Mouse (Mus musculus) small intestine, adult 2 months (tissue): Measurements from ENCODE around the gene Atp9a. TPM values are rescaled to one million over a fixed set of nuclear protein-coding genes. Genes with fewer than 3 reads are reported as not detected.
A peak's percentile ranks its signal among the peaks of the same experiment; 100 is the strongest.

Experiments
- H3K27ac ChIP-seq: fragments of 200-500 bp; 2 replicates; pipeline ENCODE4 v1.5.1; 2012; ENCODE audit warnings: low read depth, low read length, control low read depth, inconsistent platforms; ENCODE audit not compliant: insufficient read depth
- H3K27me3 ChIP-seq: fragments of 200-500 bp; 2 replicates; pipeline ENCODE4 v1.6.1; 2012; ENCODE audit warnings: mild to moderate bottlenecking, moderate library complexity, low read length, inconsistent platforms; ENCODE audit not compliant: control insufficient read depth, insufficient read depth
- H3K36me3 ChIP-seq: fragments of 200-500 bp; 2 replicates; pipeline ENCODE4 v1.6.1; 2012; ENCODE audit warnings: mild to moderate bottlenecking, low read length, control low read depth, inconsistent platforms; ENCODE audit not compliant: control insufficient read depth, insufficient read depth
- H3K4me1 ChIP-seq: fragments of 200-500 bp; 2 replicates; pipeline ENCODE4 v1.6.1; 2012; ENCODE audit warnings: low read length, inconsistent platforms, mixed read lengths; ENCODE audit not compliant: control insufficient read depth, insufficient read depth, insufficient read length
- H3K4me3 ChIP-seq: fragments of 200-500 bp; 2 replicates; pipeline ENCODE4 v1.5.1; 2012; ENCODE audit warnings: low read depth, mild to moderate bottlenecking, control low read depth, inconsistent platforms, low read length, moderate library complexity
- CTCF ChIP-seq: fragments of 200-500 bp; IDR thresholded peaks from 2 replicates; pipeline ENCODE4 v1.5.1; 2012; ENCODE audit warnings: low read depth, mild to moderate bottlenecking, control low read depth, inconsistent platforms, low read length, moderate library complexity, mixed read lengths; ENCODE audit not compliant: insufficient replicate concordance, insufficient read length; ENCODE audit errors: extremely low read depth
- POLR2A ChIP-seq: fragments of 200-500 bp; IDR thresholded peaks from 2 replicates; pipeline ENCODE4 v1.6.1; 2012; ENCODE audit warnings: low read depth, mild to moderate bottlenecking, control low read depth, inconsistent platforms, low read length, moderate library complexity
- WGBS: fragments of 180-500 bp; shearing (Covaris S2); methylation state at CpG from one replicate; pipeline ENCODE4 v1.1.7; 2018; 5-methylcytosine and 5-hydroxymethylcytosine counted together
- polyA plus RNA-seq: library from polyadenylated mRNA; depleted of rRNA; stranded (reverse); fragments of >200 nt; gene quantifications from 2 replicates; pipeline ENCODE4 v1.2.3, GENCODE M21; 2012; rRNA removed

Gene Atp9a
- polyA plus RNA-seq, 1 experiment = 196 TPM

GRCm38 (mm10) chr2:168589368-168590167 is 152.6 kb downstream of the Atp9a start:
- peak overlapping the region; percentile 75 for H3K4me3 ChIP-seq
- no peaks in the 10 kb centered on the region for H3K36me3 ChIP-seq
- no peak for TF ChIP-seq POLR2A
- TF ChIP-seq CTCF = no peak
- H3K27me3 ChIP-seq = no peaks in the 10 kb centered on the region
- 13% methylated on average over 21 of the region's 21 CpGs for WGBS
- H3K4me1 ChIP-seq = peaks cover 5% of the 10 kb centered on the region
- H3K27ac ChIP-seq = 0 out of 2 replicates have a peak overlapping the region, but pooled peaks have one; percentile 6

- H3K27me3 ChIP-seq = no peaks in the 10 kb centered on the region
- WGBS = 55% methylated on average over 11 of the region's 11 CpGs
- H3K36me3 ChIP-seq = no peaks in the 10 kb centered on the region
- H3K27ac ChIP-seq = no peak overlapping the region
- H3K4me1 ChIP-seq = peaks cover 7% of the 10 kb centered on the region
- peak overlapping the region; percentile 75 for H3K4me3 ChIP-seq
- TF ChIP-seq POLR2A (no peak), CTCF (no peak)
These were observed 153.4 kb downstream of the Atp9a start for GRCm38 (mm10) chr2:168588591-168589367.

- TF ChIP-seq POLR2A (no peak), CTCF (no peak)
- WGBS = 90% methylated on average over 8 of the region's 8 CpGs
- Histone ChIP-seq H3K36me3 (no peaks in the 10 kb centered on the region), H3K4me1 (peaks cover 10% of the 10 kb centered on the region), H3K4me3 (no peak overlapping the region), H3K27me3 (no peaks in the 10 kb centered on the region), H3K27ac (no peak overlapping the region)
These were observed 155.1 kb downstream of the Atp9a start for GRCm38 (mm10) chr2:168587159-168587558.

GRCm38 (mm10) chr2:168586512-168586911 is 155.7 kb downstream of the Atp9a start:
- Histone ChIP-seq H3K27ac (no peak overlapping the region), H3K4me3 (no peak overlapping the region), H3K4me1 (peaks cover 10% of the 10 kb centered on the region), H3K27me3 (no peaks in the 10 kb centered on the region), H3K36me3 (no peaks in the 10 kb centered on the region)
- 85% methylated on average over 12 of the region's 12 CpGs for whole genome bisulfite sequencing
- TF ChIP-seq CTCF = no peak
- TF ChIP-seq POLR2A = no peak

- WGBS = 60% methylated on average over 6 of the region's 6 CpGs
- no peak overlapping the region for H3K27ac ChIP-seq
- no peak overlapping the region for H3K4me3 ChIP-seq
- no peaks in the 10 kb centered on the region for H3K27me3 ChIP-seq
- H3K36me3 ChIP-seq = no peaks in the 10 kb centered on the region
- TF ChIP-seq POLR2A = no peak
- no peak for TF ChIP-seq CTCF
- peaks cover 5% of the 10 kb centered on the region for H3K4me1 ChIP-seq
These were observed 157.4 kb downstream of the Atp9a start for GRCm38 (mm10) chr2:168584857-168585256.

Other genes starting within 250 kb of the Atp9a start
- gene Nfatc2, start 140.8 kb downstream of the Atp9a start, polyA plus RNA-seq = 3.9 and 4.3 TPM in 2 replicates
- 0.08 and 0.13 TPM in 2 replicates for gene Sall4, start 25.5 kb upstream of the Atp9a start, polyA plus RNA-seq
- gene Zfp64, start 213.2 kb upstream of the Atp9a start, polyA plus RNA-seq = 16.2 and 24.1 TPM in 2 replicates